Mouse (Mus musculus): ENCODE measurements around the gene Iffo1. TPM values are rescaled to one million over a fixed set of nuclear protein-coding genes. Genes with fewer than 3 reads are reported as not detected.

Iffo1 gene
- total RNA-seq, 2 experiments from 2014 or later = 6.6 to 9.4 TPM

DNA sequence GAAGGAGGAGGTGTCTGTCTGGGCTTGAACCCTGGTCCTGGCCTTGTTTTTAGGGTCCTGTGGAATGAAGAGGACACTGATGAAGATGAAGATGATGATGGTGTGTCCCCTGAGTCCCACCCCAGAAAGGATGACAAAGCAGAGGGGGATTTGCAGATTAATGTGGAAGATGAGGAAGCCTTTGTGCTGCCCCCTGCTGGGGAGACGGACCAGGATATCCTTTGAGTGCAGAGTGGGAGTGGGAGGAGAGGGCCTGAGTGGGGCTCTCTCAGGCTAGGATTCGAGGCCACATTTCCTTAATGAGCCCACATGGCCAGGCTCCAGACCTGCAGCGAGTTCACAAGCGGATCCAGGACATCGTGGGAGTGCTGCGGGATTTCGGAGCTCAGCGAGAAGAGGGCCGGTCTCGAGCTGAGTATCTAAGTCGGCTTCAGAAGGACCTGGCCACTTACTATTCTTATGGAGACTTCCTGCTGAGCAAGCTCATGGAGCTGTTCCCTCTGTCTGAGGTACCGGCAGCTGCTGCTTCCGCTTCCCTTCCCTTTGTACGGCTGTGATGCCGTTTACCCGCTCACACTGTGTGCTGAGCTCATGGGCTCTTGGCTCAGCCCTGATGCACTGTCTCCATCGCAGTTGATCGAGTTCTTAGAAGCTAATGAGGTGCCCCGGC is 7.9 kb upstream of the Iffo1 start:
- peak; percentile 32 to 61 for DNase-seq
- intact Hi-C loops (cut with DNase I) = no loop called here

DNA sequence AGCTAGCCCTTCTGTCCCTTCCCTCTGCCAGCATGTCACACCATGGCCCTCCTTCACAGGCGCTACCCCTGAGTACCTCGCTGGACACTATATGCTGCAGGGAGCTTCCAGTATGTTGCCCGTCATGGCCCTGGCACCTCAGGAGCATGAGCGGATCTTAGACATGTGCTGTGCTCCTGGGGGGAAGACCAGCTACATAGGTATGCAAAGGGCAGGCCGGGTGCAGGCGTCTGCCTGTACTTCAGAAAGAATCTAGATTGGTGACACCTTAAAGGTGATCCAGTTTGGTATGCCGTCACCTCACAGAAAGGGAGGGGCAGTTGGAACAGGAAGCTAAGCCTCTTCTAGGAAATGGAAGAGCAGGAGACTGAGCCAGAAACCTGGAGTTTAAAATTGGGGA is 5.3 kb upstream of the Iffo1 start:
- no peak for DNase-seq
- intact Hi-C loops (cut with DNase I) = no loop called here

- intact Hi-C loops (cut with DNase I) = no loop called here
Measured at GRCm38 (mm10) chr6:125142436-125142835, 2.6 kb upstream of the Iffo1 start.

DNA sequence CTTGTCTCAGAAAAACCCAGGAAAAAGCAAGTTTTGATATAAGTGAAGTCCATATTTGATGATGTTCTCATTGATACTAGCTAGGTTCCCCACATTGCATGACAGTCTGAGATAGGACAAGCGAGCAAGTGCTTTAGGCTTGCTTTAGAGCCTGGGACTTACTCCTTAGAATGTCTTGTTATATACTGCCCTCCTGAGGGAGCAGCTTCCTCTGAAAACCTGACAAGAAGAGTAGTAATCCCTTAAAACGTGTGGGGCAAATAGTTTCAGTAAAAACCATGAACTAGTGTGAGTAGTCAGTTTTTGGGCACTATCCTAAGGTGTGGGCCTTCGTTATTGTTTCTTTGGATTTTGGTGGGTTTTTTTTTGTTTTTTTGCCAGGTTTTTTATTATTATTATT is 1.9 kb upstream of the Iffo1 start:
- intact Hi-C loops (cut with DNase I) = no loop called here
- no peak for DNase-seq

More at GRCm38 (mm10) chr6:125142436-125142835, 2.6 kb upstream of the Iffo1 start:
- no peak for DNase-seq

DNA sequence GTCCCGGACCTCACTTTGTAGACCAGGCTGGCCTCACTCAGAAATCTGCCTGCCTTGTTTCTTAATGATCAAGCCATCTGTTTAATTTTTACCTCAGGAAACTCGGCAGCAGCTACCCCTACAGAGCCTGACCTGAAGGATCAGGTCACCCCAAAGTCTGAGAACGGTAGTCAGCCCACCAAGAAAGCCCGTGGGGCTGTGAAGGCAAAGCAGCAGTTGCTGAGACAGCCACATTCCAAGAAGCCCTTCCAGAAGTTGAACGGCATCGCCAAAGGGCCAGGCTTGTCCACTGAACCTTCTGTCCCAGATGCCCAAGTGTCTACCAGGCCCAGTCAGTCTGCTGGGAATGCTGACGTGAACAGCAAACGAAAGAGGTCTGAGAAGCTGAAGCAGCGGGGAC is 1.1 kb upstream of the Iffo1 start:
- no peak for DNase-seq
- intact Hi-C loops (cut with DNase I) = no loop called here

- intact Hi-C loops (cut with DNase I) = loop anchor here (5.0 kb wide), 1 partner anchor 127 kb away; no protein-coding TSS in a partner anchor
Measured at GRCm38 (mm10) chr6:125145479-125145951, 474 bp downstream of the Iffo1 start.

GRCm38 (mm10) chr6:125146148-125146547 is 1.1 kb downstream of the Iffo1 start:
- intact Hi-C loops (cut with DNase I) = loop anchor here (5.0 kb wide), 1 partner anchor 126 kb away; no protein-coding TSS in a partner anchor
- no peak for DNase-seq

More at GRCm38 (mm10) chr6:125145479-125145951, 474 bp downstream of the Iffo1 start:
- peak; percentile 29 to 42 for DNase-seq

- peak; percentile 53 to 62 for DNase-seq
- intact Hi-C loops (cut with DNase I) = loop anchor here (5.0 kb wide), 1 partner anchor 126 kb away; no protein-coding TSS in a partner anchor
Measured at GRCm38 (mm10) chr6:125146797-125147196, 1.8 kb downstream of the Iffo1 start.

GRCm38 (mm10) chr6:125147329-125147728 is 2.3 kb downstream of the Iffo1 start:
- intact Hi-C loops (cut with DNase I) = loop anchor here (5.0 kb wide), 1 partner anchor 125 kb away; no protein-coding TSS in a partner anchor
- no peak for DNase-seq

- intact Hi-C loops (cut with DNase I) = loop anchor here (2.0 to 5.0 kb wide), 2 partner anchors 16 to 124 kb away; no protein-coding TSS in a partner anchor
- peak; percentile 55 to 76 for DNase-seq
Measured at GRCm38 (mm10) chr6:125148251-125148925, 3.3 kb downstream of the Iffo1 start.

- intact Hi-C loops (cut with DNase I) = loop anchor here (2.0 to 5.0 kb wide), 2 partner anchors 16 to 123 kb away; no protein-coding TSS in a partner anchor
- DNase-seq = peak; percentile 57 to 59
Measured at GRCm38 (mm10) chr6:125148926-125149568, 4.0 kb downstream of the Iffo1 start.

DNA sequence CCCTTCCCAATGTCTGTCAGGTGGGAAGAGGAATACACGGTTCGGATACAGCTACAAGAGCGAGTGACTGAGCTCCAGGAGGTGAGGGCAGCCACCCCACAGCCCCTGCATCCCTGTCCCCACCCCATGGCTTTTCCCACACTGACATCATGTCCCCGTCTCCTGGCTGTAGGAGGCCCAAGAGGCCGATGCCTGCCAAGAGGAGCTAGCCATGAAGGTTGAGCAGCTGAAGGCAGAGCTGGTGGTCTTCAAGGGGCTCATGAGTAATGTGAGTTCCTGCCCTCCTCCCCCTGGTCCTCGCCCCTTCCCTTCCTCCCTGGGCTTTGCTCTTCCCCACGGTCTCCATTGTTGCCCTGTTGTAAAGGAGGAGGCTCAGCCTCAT is 4.5 kb downstream of the Iffo1 start:
- intact Hi-C loops (cut with DNase I) = loop anchor here (2.0 to 5.0 kb wide), 2 partner anchors 15 to 123 kb away; no protein-coding TSS in a partner anchor
- DNase-seq = no peak

DNA sequence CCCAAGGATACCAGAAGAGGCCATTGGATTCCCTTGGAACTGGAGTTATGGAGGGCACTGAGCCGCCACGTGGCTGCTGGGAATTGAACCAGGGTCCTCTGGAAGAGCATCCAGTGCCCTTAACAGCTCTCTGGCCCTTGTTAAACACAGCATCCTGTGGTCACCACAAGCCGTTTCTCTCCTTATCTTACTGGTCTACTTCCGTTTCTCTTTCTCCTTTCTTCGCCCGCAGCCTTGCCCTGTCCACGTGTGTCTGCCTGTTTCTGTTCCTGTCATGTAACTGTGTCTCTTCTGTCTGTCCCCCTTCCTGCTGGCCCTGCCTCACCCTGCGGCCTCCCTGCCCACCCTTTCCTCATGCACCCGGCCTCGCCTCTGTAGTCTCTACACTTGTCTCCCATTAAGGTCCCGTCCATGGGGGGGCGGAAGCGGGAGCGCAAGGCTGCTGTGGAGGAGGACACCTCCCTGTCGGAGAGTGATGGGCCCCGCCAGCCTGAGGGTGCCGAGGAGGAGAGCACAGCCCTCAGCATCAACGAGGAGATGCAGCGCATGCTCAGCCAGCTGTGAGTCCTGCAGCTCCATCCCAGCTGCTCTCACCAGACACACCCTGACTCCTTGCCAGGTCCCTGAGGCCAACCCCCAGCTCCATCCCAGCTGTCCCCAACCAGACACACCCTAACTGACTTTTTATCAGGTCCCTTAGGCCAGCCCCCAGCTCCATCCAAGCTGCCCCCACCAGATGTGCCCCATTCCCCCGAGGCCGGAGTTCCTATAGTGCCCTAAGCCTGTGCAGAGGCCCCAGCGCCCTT is 7.4 kb downstream of the Iffo1 start:
- peak; percentile 60 to 65 for DNase-seq
- intact Hi-C loops (cut with DNase I) = no loop called here

- intact Hi-C loops (cut with DNase I) = no loop called here
- DNase-seq = no peak
Measured at GRCm38 (mm10) chr6:125153018-125153389, 8.0 kb downstream of the Iffo1 start.

GRCm38 (mm10) chr6:125153682-125154081 is 8.6 kb downstream of the Iffo1 start:
- intact Hi-C loops (cut with DNase I) = no loop called here

DNA sequence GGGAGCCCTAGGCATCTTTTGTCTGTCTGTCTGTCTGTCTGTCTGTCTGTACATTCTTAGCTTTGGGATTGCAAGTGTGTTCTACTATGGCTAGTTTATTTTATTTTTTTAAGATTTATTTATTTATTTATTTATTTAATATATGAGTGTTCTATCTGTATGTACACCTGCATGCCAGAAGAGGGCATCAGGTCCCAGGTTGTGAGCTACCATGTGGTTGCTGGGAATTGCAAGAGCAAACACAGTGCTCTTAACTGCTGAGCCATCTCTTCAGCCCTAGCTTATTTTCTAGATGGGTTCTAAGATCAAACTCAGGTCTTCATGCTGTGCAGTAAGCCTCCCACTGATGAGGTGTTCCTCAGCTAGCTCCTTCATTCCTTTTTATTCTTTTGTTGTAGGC is 9.5 kb downstream of the Iffo1 start:
- no peak for DNase-seq
- intact Hi-C loops (cut with DNase I) = no loop called here

More at GRCm38 (mm10) chr6:125153682-125154081, 8.6 kb downstream of the Iffo1 start:
- no peak for DNase-seq

GRCm38 (mm10) chr6:125155262-125155661 is 10.2 kb downstream of the Iffo1 start:
- intact Hi-C loops (cut with DNase I) = no loop called here
- DNase-seq = no peak

GRCm38 (mm10) chr6:125156491-125156890 is 11.4 kb downstream of the Iffo1 start:
- DNase-seq = no peak
- intact Hi-C loops (cut with DNase I) = no loop called here

GRCm38 (mm10) chr6:125156903-125157614 is 12.0 kb downstream of the Iffo1 start:
- intact Hi-C loops (cut with DNase I) = no loop called here
- DNase-seq = no peak
